ENCODE assay signal across 11 mouse cellular contexts in genomic region chr11:33816020-33816419, GRCm38 (mm10).
"Had no signal": no experiment of that assay in that cellular context is flagged by ENCODE, and none has a peak within 500 bp of the region (broad histone marks: within the 10 kb centered on the region; RNA-seq: fewer than 3 reads in every experiment).

No protein-coding gene starts in this region.

- H3K9ac ChIP-seq: kidney, embryonic 15.5 days; limb, embryonic 13.5 days; liver, embryonic 14.5 days; neural tube, embryonic 13.5 days had no signal

- H3K4me2 ChIP-seq: kidney, embryonic 15.5 days; limb, embryonic 13.5 days; neural tube, embryonic 13.5 days had no signal

- H3K36me3 ChIP-seq: kidney, embryonic 15.5 days; limb, embryonic 13.5 days; neural tube, embryonic 13.5 days had no signal

- H3K4me3 ChIP-seq: kidney, embryonic 15.5 days; limb, embryonic 13.5 days; neural tube, embryonic 13.5 days had no signal

- H3K9me3 ChIP-seq: kidney, embryonic 15.5 days; limb, embryonic 13.5 days; neural tube, embryonic 13.5 days had no signal

- H3K27ac ChIP-seq: kidney, embryonic 15.5 days; limb, embryonic 13.5 days; liver, embryonic 14.5 days; neural tube, embryonic 13.5 days; stomach, postnatal 0 days had no signal

- H3K27me3 ChIP-seq: kidney, embryonic 15.5 days; limb, embryonic 13.5 days; neural tube, embryonic 13.5 days had no signal

- DNase-seq: kidney, postnatal 14 days; left cerebral cortex, postnatal 4 days; lung, adult 18-20 months; right cerebral cortex, adult 18-20 months; right cerebral cortex, postnatal 25 days; thymus, postnatal 4 days had no signal
